Mouse (Mus musculus): Measurements from ENCODE around the gene Mybpc2. TPM values are rescaled to one million over a fixed set of nuclear protein-coding genes. Genes with fewer than 3 reads are reported as not detected.
A peak's percentile ranks its signal among the peaks of the same experiment; 100 is the strongest.

The Mybpc2 gene
- polyA plus RNA-seq, 1 experiment = 6.4 TPM

GRCm38 (mm10) chr7:44472961-44473646 lies 51.4 kb downstream of the Mybpc2 start:
- 47% methylated on average over 9 of the region's 9 CpGs for WGBS
- DNase-seq = no peak
- TF ChIP-seq CTCF (conservative IDR thresholded peaks at IDR 0.05; ENCODE audit: insufficient read depth, insufficient read length, low read depth, low read length) (no peak), POLR2A (IDR thresholded peaks at IDR 0.05; ENCODE audit: low read depth, low read length) (no peak)
- no peaks in the 10 kb centered on the region for H3K4me1 ChIP-seq (ENCODE audit: control insufficient read depth, insufficient read depth, low read length)
- H3K27ac ChIP-seq (ENCODE audit: insufficient read depth, low read depth, low read length) = no peak overlapping the region
- no peaks in the 10 kb centered on the region for H3K36me3 ChIP-seq (ENCODE audit: control insufficient read depth, insufficient read depth, low read length)
- H3K27me3 ChIP-seq (replicated peaks; ENCODE audit: control insufficient read depth, insufficient read depth, low read length) = no peaks in the 10 kb centered on the region
- H3K4me3 ChIP-seq (ENCODE audit: insufficient read depth, low read depth, low read length) = no peak overlapping the region

- H3K4me1 ChIP-seq (ENCODE audit: control insufficient read depth, insufficient read depth, low read length) = no peaks in the 10 kb centered on the region
- WGBS = 5% methylated on average over 1 of the region's 1 CpGs
- no peak overlapping the region for H3K27ac ChIP-seq (ENCODE audit: insufficient read depth, low read depth, low read length)
- no peak for DNase-seq
- H3K4me3 ChIP-seq (ENCODE audit: insufficient read depth, low read depth, low read length) = no peak overlapping the region
- H3K36me3 ChIP-seq (ENCODE audit: control insufficient read depth, insufficient read depth, low read length) = no peaks in the 10 kb centered on the region
- H3K27me3 ChIP-seq (replicated peaks; ENCODE audit: control insufficient read depth, insufficient read depth, low read length) = no peaks in the 10 kb centered on the region
- TF ChIP-seq POLR2A (IDR thresholded peaks at IDR 0.05; ENCODE audit: low read depth, low read length) (no peak), CTCF (conservative IDR thresholded peaks at IDR 0.05; ENCODE audit: insufficient read depth, insufficient read length, low read depth, low read length) (no peak)
Observed at GRCm38 (mm10) chr7:44472558-44472885, 51.9 kb downstream of the Mybpc2 start.

GRCm38 (mm10) chr7:44471880-44472557 lies 52.4 kb downstream of the Mybpc2 start:
- H3K4me3 ChIP-seq (ENCODE audit: insufficient read depth, low read depth, low read length) = no peak overlapping the region
- TF ChIP-seq CTCF (conservative IDR thresholded peaks at IDR 0.05; ENCODE audit: insufficient read depth, insufficient read length, low read depth, low read length) (no peak), POLR2A (IDR thresholded peaks at IDR 0.05; ENCODE audit: low read depth, low read length) (no peak)
- DNase-seq = no peak
- no peak overlapping the region for H3K27ac ChIP-seq (ENCODE audit: insufficient read depth, low read depth, low read length)
- H3K27me3 ChIP-seq (replicated peaks; ENCODE audit: control insufficient read depth, insufficient read depth, low read length) = no peaks in the 10 kb centered on the region
- H3K4me1 ChIP-seq (ENCODE audit: control insufficient read depth, insufficient read depth, low read length) = no peaks in the 10 kb centered on the region
- WGBS = 47% methylated on average over 6 of the region's 6 CpGs
- no peaks in the 10 kb centered on the region for H3K36me3 ChIP-seq (ENCODE audit: control insufficient read depth, insufficient read depth, low read length)

DNA sequence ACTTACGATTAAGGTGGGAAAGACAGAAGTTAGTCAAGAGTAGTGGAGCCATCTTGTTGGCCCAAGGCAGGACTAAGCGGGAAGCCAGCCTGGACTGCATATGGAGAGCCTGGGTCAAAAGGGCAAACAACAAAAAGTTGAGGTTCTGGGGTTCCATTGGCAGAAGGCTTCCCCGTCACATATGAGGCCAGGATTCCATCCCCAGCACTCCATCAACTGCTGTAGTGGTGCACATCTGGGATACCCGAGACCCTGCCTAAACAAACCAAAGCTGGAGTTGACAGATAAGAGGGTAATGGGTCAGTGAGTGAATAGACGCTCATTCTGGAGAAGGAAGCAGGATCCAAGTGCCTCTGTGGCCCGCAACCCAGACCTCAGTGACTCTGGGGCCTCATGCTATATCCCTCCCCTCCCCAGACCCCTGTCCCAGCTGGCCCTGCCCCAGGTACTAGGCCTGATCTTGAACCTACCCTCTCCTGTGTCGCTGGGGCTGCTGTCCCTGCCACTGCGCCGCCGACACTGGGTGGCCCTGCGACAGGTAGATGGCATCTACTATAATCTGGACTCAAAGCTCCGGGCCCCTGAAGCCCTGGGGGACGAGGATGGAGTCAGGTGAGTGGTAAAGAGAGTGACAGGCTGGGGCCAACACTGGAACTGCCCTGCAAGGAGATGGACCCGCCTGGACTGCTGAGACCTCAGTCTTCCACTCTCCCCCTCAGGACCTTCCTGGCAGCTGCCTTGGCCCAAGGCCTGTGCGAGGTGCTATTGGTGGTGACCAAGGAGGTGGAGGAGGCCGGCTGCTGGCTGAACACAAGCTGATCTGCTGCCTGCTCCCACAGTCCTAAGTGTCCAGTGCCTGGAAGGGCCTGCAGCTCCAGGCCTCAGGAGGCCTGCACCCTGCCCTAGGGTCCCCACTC lies 53.5 kb downstream of the Mybpc2 start:
- DNase-seq = no peak
- Histone ChIP-seq H3K36me3 (ENCODE audit: control insufficient read depth, insufficient read depth, low read length) (no peaks in the 10 kb centered on the region), H3K27me3 (replicated peaks; ENCODE audit: control insufficient read depth, insufficient read depth, low read length) (no peaks in the 10 kb centered on the region), H3K27ac (ENCODE audit: insufficient read depth, low read depth, low read length) (no peak overlapping the region), H3K4me3 (ENCODE audit: insufficient read depth, low read depth, low read length) (no peak overlapping the region), H3K4me1 (ENCODE audit: control insufficient read depth, insufficient read depth, low read length) (no peaks in the 10 kb centered on the region)
- 80% methylated on average over 16 of the region's 16 CpGs for WGBS
- TF ChIP-seq CTCF (conservative IDR thresholded peaks at IDR 0.05; ENCODE audit: insufficient read depth, insufficient read length, low read depth, low read length) (no peak), POLR2A (IDR thresholded peaks at IDR 0.05; ENCODE audit: low read depth, low read length) (no peak)

DNA sequence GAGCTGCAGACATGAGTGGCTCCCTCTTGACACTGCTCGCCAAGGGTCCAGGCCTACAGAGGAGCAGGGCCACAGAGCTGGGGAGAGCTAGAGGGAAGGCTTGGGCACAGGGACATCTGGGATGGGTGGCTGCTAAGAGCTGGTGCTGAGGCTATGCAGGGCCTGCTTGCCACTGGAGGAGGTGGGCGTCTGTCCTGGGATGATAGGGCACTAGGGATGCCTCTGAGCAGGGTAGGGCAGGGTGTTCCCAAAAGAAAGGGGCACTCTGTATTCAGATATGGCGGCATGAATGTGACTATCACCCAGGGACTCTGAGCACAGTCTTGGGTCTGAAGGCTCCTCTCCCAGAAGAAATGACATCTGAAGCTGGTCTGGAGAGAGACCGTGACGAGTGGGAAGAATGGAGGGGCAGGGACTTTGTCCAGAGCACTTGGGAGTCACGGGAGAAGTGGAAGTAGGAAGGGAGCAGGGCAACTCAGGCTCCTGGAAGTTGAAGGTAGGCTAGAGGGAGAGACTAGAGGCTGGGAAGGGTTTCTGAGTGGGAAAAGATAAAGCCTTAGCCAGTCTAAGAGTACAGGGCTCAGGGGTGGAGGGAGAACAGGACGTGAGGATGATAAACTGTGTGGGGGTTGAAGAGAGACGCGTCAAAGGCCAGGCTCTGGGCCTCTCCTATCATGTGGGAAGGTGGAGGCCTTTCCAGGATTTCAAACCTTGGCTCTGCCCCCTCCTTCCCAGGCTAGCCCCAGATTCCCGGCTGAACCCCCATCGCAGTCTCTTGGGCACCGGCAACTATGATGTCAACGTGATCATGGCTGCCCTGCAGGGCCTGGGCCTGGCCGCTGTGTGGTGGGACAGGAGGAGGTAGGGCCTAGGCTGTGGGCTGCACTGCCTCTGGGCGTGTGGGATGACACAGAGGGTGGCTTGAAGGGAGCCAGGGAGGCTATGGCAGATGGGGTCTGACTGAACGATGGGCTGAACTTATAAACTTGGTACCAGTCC lies 54.5 kb downstream of the Mybpc2 start:
- Histone ChIP-seq H3K27ac (ENCODE audit: insufficient read depth, low read depth, low read length) (no peak overlapping the region), H3K4me1 (ENCODE audit: control insufficient read depth, insufficient read depth, low read length) (no peaks in the 10 kb centered on the region), H3K27me3 (replicated peaks; ENCODE audit: control insufficient read depth, insufficient read depth, low read length) (no peaks in the 10 kb centered on the region), H3K4me3 (ENCODE audit: insufficient read depth, low read depth, low read length) (no peak overlapping the region), H3K36me3 (ENCODE audit: control insufficient read depth, insufficient read depth, low read length) (no peaks in the 10 kb centered on the region)
- TF ChIP-seq POLR2A (IDR thresholded peaks at IDR 0.05; ENCODE audit: low read depth, low read length) (no peak), CTCF (conservative IDR thresholded peaks at IDR 0.05; ENCODE audit: insufficient read depth, insufficient read length, low read depth, low read length) (no peak)
- 90% methylated on average over 16 of the region's 16 CpGs for WGBS
- no peak for DNase-seq

DNA sequence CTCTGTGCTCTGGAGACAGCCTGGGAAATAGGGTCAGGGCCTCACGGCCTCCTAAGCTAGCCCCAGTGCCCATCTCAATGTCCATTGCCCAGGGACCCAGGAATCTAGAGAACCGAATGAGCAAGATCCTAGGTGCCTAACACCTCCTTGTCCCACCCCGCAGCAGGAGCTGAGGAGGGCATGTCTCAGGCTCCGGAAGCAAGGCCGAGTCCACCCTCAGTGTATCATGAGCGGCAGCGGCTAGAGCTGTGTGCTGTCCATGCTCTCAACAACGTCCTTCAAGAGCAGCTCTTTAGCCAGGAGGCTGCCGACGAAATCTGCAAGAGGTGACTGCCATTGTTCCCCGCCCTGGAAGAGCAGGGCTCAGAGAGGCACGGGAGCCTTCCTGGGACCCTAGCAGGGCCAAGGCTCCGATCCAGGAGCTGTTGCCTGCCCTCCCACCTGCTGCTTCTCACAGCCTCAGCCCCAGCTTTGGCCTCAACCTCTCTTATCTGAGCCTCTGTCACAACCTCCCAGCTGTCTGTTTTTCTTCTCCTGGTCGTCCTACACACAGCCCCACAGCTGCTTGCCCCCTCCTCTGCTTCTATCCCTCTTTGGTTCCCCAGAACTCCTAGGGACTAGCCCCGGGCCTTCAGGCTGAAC lies 55.7 kb downstream of the Mybpc2 start:
- DNase-seq = no peak
- no peaks in the 10 kb centered on the region for H3K4me1 ChIP-seq (ENCODE audit: control insufficient read depth, insufficient read depth, low read length)
- H3K27me3 ChIP-seq (replicated peaks; ENCODE audit: control insufficient read depth, insufficient read depth, low read length) = no peaks in the 10 kb centered on the region
- 78% methylated on average over 15 of the region's 15 CpGs for WGBS
- peak overlapping the region; percentile 67 for H3K4me3 ChIP-seq (ENCODE audit: insufficient read depth, low read depth, low read length)
- H3K27ac ChIP-seq (ENCODE audit: insufficient read depth, low read depth, low read length) = no peak overlapping the region
- no peak for TF ChIP-seq CTCF (conservative IDR thresholded peaks at IDR 0.05; ENCODE audit: insufficient read depth, insufficient read length, low read depth, low read length)
- TF ChIP-seq POLR2A (IDR thresholded peaks at IDR 0.05; ENCODE audit: low read depth, low read length) = no peak
- no peaks in the 10 kb centered on the region for H3K36me3 ChIP-seq (ENCODE audit: control insufficient read depth, insufficient read depth, low read length)

All from kidney, adult 2 months (tissue).